ENCODE assay signal across 9 mouse cellular contexts in genomic region chr4:95742986-95743385, GRCm38 (mm10).
DNase-seq lines count a peak whose midpoint lies in the region; ATAC-seq and TF ChIP-seq lines count a peak whose summit lies in the region.
"Had no signal": no experiment of that assay in that cellular context is flagged by ENCODE, and none has a peak within 500 bp of the region (broad histone marks: within the 10 kb centered on the region; RNA-seq: fewer than 3 reads in every experiment).

No protein-coding gene starts in this region.

- peak; percentile 37 for DNase-seq in gastrocnemius, adult 2 months
- no peak for DNase-seq in gastrocnemius, postnatal 10 days
- DNase-seq in urinary bladder, postnatal 25 days (ENCODE audit: low spot score): peak; percentile 19
- no peak for DNase-seq in urinary bladder, postnatal 10 days (ENCODE audit: low spot score)
- DNase-seq in layer of hippocampus, postnatal 14 days (ENCODE audit: low spot score in 2 of 2): peak; percentile 25 to 61
- no peak for DNase-seq in T-cell, adult 2 months (ENCODE audit: low spot score)

- 37% methylated on average over 4 of the region's 4 CpGs for WGBS in stomach, embryonic 14.5 days

- no peaks in the 10 kb centered on the region for H3K9me3 ChIP-seq in stomach, embryonic 14.5 days (ENCODE audit: control insufficient read depth, low read depth, low read length)
- H3K9me3 ChIP-seq: embryonic facial prominence, embryonic 12.5 days had no signal

- H3K9ac ChIP-seq in stomach, embryonic 14.5 days (replicated peaks; ENCODE audit: low read depth, low read length): no peak overlapping the region
- H3K9ac ChIP-seq: embryonic facial prominence, embryonic 12.5 days had no signal

- no peaks in the 10 kb centered on the region for H3K36me3 ChIP-seq in stomach, embryonic 14.5 days (ENCODE audit: control insufficient read depth, insufficient read depth, low read length)
- H3K36me3 ChIP-seq: embryonic facial prominence, embryonic 12.5 days had no signal

- no peaks in the 10 kb centered on the region for H3K27me3 ChIP-seq in stomach, embryonic 14.5 days (ENCODE audit: control insufficient read depth, insufficient read depth, low read length)
- H3K27me3 ChIP-seq: embryonic facial prominence, embryonic 12.5 days had no signal

- no peak overlapping the region for H3K4me3 ChIP-seq in gastrocnemius, adult 2 months
- no peak overlapping the region for H3K4me3 ChIP-seq in stomach, embryonic 14.5 days (ENCODE audit: low read depth, low read length)
- H3K4me3 ChIP-seq: embryonic facial prominence, embryonic 12.5 days had no signal

- peak overlapping the region; percentile 57 for H3K27ac ChIP-seq in gastrocnemius, adult 2 months
- H3K27ac ChIP-seq in stomach, embryonic 14.5 days (ENCODE audit: low read length): peak overlapping the region; percentile 29; the same call in 1 of the 2 replicates
- H3K27ac ChIP-seq: embryonic facial prominence, embryonic 12.5 days had no signal

- 0 out of 2 replicates have a peak, but pooled peaks cover 3% of the 10 kb centered on the region for H3K4me1 ChIP-seq in stomach, embryonic 14.5 days (ENCODE audit: control insufficient read depth, insufficient read depth, low read length)

- intact Hi-C loops in gastrocnemius, adult 2 months (cut with DNase I): no loop called here

- no peak for ATAC-seq in stomach, embryonic 14.5 days (ENCODE audit: insufficient number of reproducible peaks, insufficient read depth, low FRiP score, low read depth)
- ATAC-seq in megakaryocyte, adult 5-6 weeks (ENCODE audit: poor library complexity, severe bottlenecking): no peak

- H3K4me2 ChIP-seq in stomach, embryonic 14.5 days (replicated peaks; ENCODE audit: low read depth, low read length): no peak overlapping the region
- H3K4me2 ChIP-seq: embryonic facial prominence, embryonic 12.5 days had no signal

- TF ChIP-seq CTCF in gastrocnemius, adult 2 months (IDR thresholded peaks at IDR 0.05): peak; percentile 37

Comparison
In these comparisons a context has a peak if more than half of its experiments do, and no peak if none do; other contexts are left out.
1. DNase-seq: peak in gastrocnemius, adult 2 months (single experiment), urinary bladder, postnatal 25 days (single experiment) and layer of hippocampus, postnatal 14 days (2 of 2); none in gastrocnemius, postnatal 10 days (single experiment), urinary bladder, postnatal 10 days (single experiment) and T-cell, adult 2 months (single experiment).